Mouse (Mus musculus): ENCODE measurements around the gene Cd151.
"Not testable (repeated sequence)": the region's sequence is repeated elsewhere in the genome, so short reads cannot be mapped to it uniquely, and the experiment has no call there.

Gene Cd151

DNA sequence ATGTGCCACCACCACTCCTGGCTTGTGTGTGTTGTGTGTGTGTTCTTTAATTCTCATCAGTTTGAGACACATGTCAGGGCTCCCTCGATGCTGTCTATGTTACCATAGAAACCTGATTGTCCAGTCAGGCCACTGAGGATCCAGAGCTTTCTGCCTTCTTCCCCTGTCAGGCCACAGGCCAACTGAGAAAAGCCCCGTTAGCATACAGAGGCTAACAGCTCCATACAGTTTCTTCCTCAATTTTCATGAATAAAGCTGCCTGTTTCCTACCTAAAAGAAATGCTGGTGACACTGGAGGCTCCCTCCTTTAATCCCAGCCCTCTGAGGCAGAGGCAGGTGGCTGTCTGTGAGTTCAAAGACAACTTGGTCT, 30.7 kb upstream of the Cd151 start:
- no peak for DNase-seq

DNA sequence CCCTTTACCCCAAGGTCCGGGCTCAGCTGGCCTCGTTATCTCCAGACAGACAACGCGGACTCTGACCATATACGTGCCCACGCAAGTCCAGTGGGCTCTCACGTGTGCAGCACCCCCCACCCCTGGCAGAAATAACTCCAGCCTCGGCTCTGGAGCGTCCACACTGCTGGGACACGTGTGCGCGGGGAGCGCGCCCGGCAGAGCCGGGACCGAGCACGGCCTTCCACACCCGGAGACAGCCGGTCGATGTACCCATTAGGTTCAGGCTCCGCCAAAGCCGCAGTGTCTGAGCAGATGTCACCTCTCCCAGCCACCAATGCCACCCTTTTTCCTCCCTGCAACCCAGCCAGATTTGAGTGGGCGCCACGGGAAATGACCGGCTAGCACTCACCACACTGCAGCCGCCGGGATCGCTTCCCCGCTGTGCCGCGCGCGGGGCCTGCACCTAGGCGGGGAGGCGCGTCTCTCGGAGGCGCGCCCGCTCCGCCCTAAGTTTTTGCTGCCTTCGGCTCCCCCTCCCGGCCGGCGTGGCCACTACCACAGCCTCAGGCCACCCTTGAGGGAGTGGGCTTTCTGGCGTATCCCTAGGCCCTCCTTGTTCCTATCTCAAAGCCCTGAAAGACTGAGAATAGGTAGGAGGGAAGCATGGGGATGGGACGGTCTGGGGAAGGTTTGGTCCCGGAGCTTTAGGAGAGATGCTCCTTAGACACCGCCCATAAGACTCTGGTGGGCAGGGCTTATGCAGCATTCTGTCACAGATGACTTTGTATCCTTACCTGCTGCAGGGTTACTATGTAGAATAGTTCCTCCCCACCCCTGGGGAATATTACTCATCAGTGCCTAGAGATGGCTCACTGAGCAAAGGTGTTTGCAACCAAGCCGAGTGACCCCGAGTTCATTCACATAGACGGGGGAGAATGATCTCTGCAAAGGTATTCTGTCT, 29.7 kb upstream of the Cd151 start, which contains the start of gene Slc25a22:
Slc25a22 (minus strand) TSS at position 715 of the 943 bp plus-strand sequence.
- DNase-seq: peak; percentile 86

DNA sequence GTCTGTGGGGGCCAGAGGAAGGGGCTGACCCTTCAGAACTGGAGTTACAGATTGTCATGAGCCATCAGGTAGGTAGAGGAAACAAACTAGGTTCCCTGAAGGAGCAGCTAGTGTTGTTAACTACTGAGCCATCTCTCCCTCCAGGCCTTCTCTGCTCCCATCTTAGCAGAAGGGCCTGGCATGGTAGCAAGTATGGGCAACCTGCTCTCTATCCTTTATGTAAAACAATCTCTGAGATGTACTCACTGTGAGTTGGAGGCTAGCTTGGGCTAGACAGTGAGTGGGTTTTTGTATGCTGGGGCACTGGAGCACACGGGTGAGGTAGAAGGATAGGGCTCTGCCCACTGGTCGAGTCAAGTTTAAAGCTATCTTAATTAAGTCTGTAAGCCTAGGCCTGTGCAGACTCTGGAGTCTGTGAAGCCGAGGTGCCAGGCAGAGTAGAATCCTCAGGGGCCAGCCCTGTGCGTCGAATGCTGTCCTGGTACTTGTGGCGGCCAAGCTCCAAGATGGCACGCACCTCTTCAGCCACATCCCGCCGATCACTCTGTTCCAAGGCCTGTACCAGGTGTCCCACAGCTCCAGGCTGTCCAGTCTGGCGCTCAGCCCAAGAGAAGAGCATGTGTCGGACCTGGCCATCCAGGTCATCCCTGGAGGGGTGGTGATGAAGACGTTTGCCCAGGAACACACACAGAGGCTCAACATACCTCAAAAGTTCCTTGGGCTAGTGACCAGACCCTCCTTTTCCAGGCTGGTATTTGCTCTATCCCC, 28.8 kb upstream of the Cd151 start:
- no peak for DNase-seq

DNA sequence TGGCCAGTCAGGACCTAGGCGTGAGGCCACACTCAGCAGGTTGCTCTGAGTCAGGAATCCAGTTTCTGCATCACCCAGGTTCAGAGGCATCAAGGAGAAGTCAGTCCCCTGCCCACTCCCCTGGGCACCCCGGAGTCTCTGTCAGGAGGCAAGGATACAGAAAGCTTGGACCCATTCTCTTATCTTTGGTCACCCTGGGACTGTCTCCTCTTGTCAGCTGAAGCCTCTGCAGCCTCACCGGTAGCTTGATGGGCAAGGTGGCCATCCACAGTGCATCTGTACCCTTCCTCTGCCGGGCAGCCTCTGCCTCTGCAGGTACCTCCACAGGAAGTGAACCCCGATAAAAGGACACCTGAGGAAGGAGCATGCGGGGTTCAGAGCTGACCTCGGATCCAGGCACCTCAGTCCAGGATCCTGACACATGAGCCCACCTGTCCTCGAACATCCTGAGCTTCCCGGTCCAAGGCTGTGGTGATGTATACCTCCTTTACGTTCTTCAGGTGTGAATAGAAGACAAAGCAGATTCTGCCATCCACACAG, 28.0 kb upstream of the Cd151 start:
- no peak for DNase-seq

DNA sequence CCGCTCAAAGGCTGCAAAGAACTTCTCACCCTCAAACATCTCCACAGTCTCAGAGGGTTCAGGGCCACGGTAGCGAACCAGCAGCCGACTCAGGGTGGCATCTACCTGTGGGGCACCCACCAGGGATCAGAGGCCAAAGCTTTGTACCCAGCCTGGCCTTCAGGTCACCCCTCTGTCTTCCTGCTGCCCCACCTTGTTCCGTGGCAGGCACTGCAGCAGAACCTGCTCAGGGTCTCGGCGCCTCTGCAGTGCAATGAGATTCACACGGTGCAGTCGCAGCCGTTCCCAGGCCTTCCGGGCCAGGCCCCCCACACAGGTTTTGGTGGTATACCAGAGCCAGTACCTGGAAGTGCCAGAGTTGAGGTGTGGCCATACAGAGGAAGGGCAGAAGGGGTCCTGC, 27.4 kb upstream of the Cd151 start:
- no peak for DNase-seq

DNA sequence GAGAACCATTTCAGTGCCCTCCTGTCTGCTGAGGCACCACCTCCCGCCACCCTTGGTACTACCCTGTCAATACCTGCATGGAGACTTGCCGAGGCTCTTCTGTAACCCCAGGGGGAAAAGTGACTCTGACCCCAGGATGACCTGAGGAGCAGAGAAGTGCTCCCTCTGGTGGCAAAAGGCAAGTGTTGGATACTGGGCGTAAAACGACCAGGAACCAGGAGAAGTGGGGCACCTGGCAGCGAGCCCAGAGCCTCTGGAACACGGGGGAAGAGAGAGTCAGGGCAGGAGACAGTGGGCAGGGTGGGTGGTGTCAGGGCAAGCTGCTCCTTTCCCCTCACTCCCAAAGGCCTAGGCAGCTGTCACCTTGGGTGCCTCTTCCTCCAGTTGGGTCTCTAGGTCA, 26.6 kb upstream of the Cd151 start:
- peak; percentile 92 for DNase-seq

DNA sequence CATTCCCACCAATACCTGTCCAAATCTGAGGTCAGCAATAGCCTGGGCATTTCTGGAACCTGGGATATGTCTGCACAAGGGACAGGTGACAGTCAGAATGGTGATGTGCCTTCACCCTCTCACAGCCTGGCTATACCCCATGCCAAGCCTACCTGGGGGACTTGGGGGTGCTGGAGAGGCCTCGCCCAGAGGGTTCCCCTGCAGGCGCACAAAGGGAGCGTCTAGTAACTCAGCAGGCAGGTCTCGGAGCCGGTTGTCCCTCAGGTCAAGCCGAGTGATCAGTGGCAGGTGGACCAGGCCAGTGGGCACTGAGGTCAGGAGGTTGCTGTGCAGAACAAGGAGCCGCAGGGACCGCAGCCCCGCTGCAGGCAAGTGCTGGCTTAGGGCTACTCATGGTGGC, 25.7 kb upstream of the Cd151 start:
- no peak for DNase-seq

DNA sequence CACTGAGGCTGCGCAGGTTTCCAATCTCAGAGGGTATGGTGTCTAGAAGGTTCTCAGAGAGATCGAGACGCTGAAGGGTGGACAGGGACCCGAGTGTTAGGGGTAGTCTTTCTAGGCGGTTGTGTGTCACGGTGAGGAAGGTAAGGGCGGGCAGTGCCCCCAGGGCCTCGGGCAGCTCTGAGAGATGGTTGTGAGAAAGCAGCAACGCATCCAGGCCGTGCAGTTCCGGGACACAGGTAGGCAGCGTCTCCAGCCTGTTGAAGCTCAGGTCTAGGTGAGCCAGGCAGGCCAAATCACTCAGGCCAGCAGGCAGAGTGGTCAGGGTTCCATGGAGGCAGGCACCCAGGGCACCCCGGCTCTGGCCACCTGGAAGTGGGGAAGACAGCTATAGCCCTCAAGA, 25.0 kb upstream of the Cd151 start:
- DNase-seq: no peak

DNA sequence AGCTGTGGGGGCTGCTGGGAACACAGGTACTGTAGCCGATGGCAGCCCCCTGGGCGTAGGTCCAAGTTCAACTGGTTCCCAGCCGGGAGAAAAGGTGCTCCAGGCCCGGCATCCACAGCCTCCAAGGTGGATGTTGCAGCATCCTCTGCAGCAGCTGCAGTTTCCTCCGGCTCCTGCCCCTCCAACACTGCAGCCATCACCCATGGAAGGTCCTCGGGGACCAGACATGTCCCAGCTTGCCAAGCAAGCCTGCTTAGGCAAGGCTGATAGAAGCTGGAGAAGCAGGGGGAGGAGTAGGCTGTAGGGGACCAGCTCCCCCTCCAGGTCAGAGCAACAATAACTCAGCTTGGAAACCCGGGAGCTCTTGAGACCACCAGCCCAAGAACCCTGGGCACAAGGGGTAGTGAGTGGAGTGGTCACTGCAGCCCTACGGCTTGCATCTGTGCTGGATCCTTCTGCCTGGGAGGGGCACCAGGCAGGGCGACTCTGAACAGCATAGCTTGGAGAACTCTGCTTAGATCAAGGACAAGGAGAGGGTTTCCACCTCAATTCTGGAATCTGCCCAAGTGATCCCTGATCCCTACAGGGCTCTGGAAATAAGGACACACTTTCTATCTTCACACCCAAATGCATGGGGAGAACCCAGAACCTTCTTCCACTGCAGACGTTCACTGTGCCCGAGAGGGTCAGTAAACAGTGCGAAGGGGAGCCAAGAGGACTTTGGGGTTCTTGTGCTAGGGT, 23.9 kb upstream of the Cd151 start:
- DNase-seq: peak; percentile 73

DNA sequence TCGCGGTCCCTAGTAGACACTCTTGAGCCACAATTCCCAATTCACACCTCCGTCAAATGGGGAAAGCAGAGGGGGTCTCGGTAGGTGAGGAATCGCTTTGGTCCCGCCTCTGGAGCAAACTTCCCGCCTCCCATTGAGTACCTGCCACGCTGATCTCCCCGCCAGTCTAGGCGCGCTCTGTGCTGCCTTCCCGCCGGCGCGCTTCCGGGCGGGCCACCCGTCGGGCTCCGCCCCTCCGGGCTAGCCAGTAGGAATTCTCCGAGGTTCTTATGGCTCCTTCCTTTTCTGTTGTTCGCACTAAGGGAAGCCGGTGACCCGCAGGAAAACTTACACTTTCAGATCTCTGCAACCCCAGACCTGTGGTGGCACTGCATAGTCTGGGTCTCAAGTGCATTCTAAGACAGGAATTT, 23.4 kb upstream of the Cd151 start, which contains the start of gene Pidd1:
Pidd1 (minus strand) TSS at position 198 of the 410 bp plus-strand sequence.
- peak; percentile 83 for DNase-seq

DNA sequence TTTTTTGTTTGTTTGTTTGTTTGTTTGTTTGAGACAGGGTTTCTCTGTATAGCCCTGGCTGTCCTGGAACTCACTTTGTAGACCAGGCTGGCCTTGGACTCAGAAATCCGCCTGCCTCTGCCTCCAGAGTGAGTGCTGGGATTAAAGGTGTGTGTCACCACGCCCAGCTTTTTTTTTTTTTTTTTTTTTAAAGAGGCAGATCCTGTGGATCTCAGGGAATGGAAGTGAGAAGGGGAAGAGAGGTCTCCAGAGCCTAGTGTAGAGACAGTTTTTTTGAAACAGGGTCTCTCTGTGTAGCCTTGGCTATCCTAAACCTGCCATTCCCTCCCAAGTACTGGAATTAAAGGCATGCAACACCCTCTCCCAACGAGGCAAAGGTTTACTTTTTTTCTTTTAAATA, 20.8 kb upstream of the Cd151 start:
- not testable (repeated sequence) for DNase-seq

DNA sequence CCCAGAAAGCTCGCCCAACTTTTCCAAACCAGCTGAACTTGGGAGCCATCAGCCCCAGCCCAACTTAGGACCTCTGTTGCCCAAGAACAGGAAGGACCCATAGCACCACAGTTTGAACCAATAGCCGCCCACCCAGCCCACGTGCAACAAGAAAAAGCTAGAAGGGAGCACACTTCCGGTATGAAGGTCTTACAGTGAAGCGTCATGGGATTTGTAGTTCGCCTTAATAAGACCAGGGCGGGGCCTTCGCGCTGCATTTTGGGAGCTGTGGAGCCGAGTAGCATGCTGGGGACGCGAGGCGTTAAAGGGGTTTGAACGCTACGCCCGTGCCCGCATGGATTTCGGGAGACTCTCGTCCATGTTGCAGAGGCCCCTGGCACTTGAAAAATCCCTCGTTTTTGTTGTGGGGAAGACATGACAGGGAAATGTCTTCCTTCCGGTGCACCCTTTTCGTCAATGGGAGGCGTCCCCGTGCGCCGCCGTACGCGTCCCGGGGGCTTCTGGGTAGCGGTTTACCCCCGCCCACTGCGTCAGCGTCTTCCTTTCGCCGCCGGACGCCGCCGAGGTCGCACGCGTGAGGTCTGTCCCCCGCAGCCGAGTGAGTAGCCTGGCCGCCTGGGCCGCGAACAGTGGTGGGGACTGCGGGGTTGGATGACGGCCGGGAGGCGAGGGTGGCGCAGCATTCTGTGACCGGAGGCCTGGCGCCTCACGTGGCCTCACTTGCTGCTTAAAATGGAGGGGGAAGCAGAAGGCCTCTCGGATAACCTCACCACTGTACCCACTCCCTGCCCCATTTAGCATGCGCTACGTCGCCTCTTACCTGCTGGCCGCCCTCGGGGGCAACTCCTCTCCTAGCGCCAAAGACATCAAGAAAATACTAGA, 19.8 kb upstream of the Cd151 start, which contains the start of gene Rplp2:
Rplp2 (plus strand) TSS at position 261 of the 882 bp plus-strand sequence.
- peak; percentile 97 for DNase-seq

DNA sequence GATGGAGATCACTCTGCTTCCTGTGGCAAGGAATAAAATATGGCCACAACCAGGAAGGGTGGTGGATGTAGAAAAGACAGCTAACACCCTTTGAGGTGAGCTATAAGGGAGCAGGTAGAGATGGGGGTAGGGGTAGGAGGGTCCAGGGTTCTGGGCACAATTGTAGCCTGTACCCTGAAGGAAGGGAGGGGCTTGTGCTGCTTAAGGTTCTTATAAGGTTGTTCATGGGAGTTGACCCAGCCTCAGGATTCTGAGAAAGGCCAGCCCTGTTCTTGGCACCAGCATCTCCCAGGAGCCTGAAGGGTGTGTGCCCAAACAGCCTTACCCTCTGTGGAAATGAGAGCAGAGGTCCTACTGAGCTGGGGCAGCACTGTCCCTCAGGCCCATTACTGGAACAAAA, 15.3 kb upstream of the Cd151 start:
- no peak for DNase-seq

DNA sequence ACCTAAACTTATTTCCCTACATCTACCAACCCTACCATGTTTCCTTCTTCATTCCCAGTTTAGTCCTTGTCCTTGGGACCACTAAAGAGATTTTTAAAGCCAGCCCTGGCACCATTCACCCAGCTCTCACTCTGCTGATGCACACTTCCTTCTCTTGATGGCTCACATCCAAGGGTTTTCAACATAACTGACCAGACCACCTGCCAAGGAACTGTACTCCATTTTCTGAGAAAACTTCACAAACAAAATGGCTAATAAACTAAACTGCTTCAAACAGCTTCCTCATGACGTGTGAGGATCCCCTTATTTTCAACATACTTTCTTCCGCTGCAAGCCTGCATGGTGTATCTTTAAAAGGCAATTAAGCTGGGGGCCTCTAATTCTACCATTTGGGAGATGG, 13.6 kb upstream of the Cd151 start:
- no peak for DNase-seq

DNA sequence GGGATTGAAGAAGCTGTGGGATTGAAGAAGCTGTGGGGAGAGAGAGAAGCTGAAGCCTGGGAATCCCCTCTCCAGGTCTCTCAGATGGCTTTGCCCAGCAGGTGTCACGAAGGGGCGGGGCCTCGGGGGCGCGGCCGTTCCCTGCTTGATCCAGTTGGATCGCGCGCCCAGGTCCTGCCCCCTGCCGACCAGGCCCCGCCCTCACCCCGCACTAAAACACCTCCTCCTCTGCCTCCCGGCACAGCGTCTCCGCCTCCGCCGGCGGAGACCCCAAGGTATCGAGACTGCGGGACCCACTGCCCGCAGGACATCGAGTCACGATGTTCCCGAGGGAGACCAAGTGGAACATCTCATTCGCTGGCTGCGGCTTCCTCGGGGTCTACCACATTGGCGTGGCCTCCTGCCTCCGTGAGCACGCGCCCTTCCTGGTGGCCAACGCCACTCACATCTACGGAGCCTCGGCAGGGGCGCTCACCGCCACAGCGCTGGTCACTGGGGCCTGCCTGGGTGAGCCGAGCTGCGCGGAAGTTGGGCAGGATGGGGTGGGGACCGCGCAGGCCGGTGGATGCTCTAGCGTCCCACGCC, 12.1 kb upstream of the Cd151 start, which contains the start of gene Pnpla2:
Pnpla2 (plus strand) TSS at position 232 of the 585 bp plus-strand sequence.
- DNase-seq: peak; percentile 96

DNA sequence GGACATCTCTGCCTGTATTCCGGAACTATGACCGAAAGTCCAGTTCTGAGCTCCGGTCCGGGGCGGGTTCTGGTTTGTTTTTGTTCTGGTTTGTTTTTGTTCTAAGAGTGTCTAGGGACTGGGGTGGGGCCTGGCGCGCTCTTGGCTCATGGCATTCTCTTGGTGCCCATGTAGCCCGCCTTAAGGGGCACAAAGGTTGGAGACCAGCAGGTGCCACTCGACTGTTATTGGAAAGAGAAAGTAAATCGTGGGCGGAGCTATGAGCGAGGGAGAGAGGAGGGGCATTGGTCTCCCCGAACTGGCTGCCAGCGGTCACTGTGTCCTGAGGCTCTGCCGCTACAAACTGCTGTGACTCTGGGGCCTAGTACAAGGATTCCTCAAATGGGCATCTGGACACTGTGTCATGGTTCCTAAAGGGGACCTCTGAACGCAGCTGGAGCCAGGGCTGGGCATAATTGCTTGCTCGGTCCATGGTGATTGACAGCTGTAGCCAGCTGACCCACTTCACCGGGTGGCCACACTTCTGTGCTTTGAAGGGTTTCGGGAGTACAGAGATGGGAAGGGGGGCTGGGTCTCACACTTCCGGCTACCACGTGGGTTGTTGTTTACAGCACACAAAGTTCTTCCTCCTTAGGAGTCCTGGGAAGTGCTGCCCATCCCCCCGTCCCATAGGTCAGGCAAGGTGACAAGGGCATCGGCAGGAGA, 11.4 kb upstream of the Cd151 start:
- peak; percentile 85 for DNase-seq

DNA sequence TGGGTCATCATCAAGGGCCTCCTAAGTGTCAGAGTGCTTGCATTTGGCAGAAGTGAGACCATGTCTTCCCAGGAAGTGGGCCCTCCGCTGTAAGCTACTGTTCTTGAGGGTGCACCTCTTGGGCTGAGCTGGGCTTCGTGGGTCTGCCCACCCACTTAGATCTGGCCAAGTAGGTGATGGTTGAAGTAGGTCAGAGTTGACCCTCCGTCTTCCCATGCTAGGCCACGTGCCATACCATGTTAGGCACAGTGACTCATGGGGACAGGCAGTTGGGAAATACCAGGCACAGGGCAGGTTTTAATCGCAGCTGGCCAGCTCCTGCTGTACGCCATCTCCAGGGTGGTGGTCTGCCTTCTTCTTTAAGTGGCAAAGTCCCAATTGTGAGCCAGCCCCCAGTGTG, 10.5 kb upstream of the Cd151 start:
- DNase-seq: no peak

DNA sequence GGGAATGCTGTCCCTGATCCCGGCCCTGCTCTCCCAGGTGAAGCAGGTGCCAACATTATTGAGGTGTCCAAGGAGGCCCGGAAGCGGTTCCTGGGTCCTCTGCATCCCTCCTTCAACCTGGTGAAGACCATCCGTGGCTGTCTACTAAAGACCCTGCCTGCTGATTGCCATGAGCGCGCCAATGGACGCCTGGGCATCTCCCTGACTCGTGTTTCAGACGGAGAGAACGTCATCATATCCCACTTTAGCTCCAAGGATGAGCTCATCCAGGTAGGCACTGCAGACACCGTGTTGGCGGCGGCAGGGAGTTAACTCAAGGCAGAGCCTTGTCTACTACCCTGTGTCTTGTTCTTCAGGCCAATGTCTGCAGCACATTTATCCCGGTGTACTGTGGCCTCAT, 10.0 kb upstream of the Cd151 start:
- no peak for DNase-seq

DNA sequence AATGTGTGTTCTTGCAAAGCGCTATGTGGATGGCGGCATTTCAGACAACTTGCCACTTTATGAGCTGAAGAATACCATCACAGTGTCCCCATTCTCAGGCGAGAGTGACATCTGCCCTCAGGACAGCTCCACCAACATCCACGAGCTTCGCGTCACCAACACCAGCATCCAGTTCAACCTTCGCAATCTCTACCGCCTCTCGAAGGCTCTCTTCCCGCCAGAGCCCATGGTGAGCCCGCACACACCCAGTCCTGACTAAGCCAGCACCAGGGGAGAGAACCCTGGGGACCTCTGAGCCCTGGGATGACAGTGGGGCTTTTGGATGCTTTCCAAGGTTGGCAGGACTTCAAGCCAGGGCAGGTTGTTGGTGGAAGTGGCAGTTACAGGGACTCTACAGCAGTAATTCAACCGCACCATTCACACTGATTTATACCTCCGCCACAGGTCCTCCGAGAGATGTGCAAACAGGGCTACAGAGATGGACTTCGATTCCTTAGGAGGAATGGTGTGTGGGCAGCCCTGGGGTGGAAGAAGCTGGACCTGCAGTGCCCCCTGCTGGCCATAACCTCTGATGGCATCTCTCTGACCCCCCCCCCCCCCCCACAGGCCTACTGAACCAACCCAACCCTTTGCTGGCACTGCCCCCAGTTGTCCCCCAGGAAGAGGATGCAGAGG, 9.1 kb upstream of the Cd151 start:
- DNase-seq: peak; percentile 58

DNA sequence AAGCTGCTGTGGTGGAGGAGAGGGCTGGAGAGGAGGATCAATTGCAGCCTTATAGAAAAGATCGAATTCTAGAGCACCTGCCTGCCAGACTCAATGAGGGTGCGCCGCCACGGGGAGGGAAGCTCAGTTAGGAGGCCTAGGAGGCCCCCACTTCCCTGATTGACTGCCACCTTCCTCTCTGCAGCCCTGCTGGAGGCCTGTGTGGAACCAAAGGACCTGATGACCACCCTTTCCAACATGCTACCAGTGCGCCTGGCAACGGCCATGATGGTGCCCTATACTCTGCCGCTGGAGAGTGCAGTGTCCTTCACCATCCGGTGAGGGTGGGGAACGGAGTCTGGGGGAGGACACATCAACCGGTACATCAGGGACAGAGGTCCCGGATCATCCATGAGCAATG, 8.5 kb upstream of the Cd151 start:
- no peak for DNase-seq
